ENCODE assay signal across 8 mouse cellular contexts in the genomic region with DNA sequence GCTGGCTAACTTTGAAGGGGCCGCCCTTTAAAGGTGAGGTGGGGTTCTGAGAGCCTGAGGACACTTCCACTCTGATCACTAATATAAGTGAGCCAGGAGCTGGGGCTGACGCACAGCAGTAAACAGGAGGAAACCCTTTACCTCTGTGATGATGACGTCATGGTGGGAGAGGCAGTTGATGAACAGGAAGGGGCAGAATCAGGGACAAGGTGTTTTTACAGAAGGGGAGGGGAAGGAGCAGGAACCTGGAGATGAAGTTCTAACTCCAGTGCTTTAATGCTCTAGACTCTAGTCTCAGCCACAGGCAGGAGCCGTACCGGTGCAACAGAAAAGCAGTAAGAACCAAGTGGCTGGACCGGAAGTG. TPM values are rescaled to one million over a fixed set of nuclear protein-coding genes. Genes with fewer than 3 reads are reported as not detected.
A peak's percentile ranks its signal among the peaks of the same experiment; 100 is the strongest.
DNase-seq lines count a peak whose midpoint lies in the region; ATAC-seq and TF ChIP-seq lines count a peak whose summit lies in the region.

No protein-coding gene starts in this region.

- H3K9me3 ChIP-seq in hindbrain, postnatal 0 days (ENCODE audit: low read length) = no peaks in the 10 kb centered on the region
- H3K9me3 ChIP-seq in lung, postnatal 0 days (ENCODE audit: low read length) = no peaks in the 10 kb centered on the region

- H3K4me2 ChIP-seq in hindbrain, postnatal 0 days (ENCODE audit: low read depth, low read length) = peak overlapping the region; percentile 98
- H3K4me2 ChIP-seq in lung, postnatal 0 days (replicated peaks; ENCODE audit: low read depth, low read length) = peak overlapping the region; percentile 99

- no peak for TF ChIP-seq CTCF in C2C12 (IDR thresholded peaks at IDR 0.05; ENCODE audit: control insufficient read depth, insufficient read depth, insufficient read length)
- TF ChIP-seq CTCF in cortical plate, adult 2 months (IDR thresholded peaks at IDR 0.05; ENCODE audit: extremely low read depth, insufficient read depth, low read length) = no peak
- no peak for TF ChIP-seq CTCF in hindbrain, postnatal 0 days (IDR thresholded peaks at IDR 0.05; ENCODE audit: low read depth)
- TF ChIP-seq CTCF in lung, postnatal 0 days (IDR thresholded peaks at IDR 0.05) = no peak
- no peak for TF ChIP-seq CTCF in small intestine, adult 2 months (IDR thresholded peaks at IDR 0.05; ENCODE audit: extremely low read depth, insufficient read length, insufficient replicate concordance, low read depth, low read length)

- H3K27ac ChIP-seq in cortical plate, adult 2 months (ENCODE audit: insufficient read depth, low read length) = peak overlapping the region; percentile 69
- H3K27ac ChIP-seq in hindbrain, postnatal 0 days = peak overlapping the region; percentile 95
- H3K27ac ChIP-seq in lung, postnatal 0 days (ENCODE audit: low read length) = peak overlapping the region; percentile 91
- H3K27ac ChIP-seq in small intestine, adult 2 months (ENCODE audit: insufficient read depth, low read depth, low read length) = peak overlapping the region; percentile 76

- peak overlapping the region; percentile 80 for H3K9ac ChIP-seq in hindbrain, postnatal 0 days (replicated peaks; ENCODE audit: low read length)
- peak overlapping the region; percentile 62 for H3K9ac ChIP-seq in lung, postnatal 0 days (replicated peaks; ENCODE audit: low read depth)

- peak; percentile 18; the same call in 1 of the 2 replicates for ATAC-seq in frontal cortex, adult (ENCODE audit: low TSS enrichment)
- peak; percentile 38 for ATAC-seq in hindbrain, postnatal 0 days
- ATAC-seq in lung, postnatal 0 days = peak; percentile 72

- H3K36me3 ChIP-seq in C2C12 (ENCODE audit: control insufficient read depth, insufficient read depth) = peaks cover 57% of the 10 kb centered on the region
- peaks cover 51% of the 10 kb centered on the region for H3K36me3 ChIP-seq in hindbrain, postnatal 0 days (ENCODE audit: insufficient read depth, low read length)
- peaks cover 12% of the 10 kb centered on the region; the same call in 1 of the 2 replicates for H3K36me3 ChIP-seq in lung, postnatal 0 days (ENCODE audit: insufficient read depth, low read length)
- peaks cover 39% of the 10 kb centered on the region for H3K36me3 ChIP-seq in small intestine, adult 2 months (ENCODE audit: control insufficient read depth, insufficient read depth, low read length)

- peaks cover 4% of the 10 kb centered on the region for H3K4me1 ChIP-seq in cortical plate, adult 2 months (ENCODE audit: control insufficient read depth, insufficient read depth, low read length)
- H3K4me1 ChIP-seq in hindbrain, postnatal 0 days (ENCODE audit: insufficient read depth, low read length) = peaks cover 10% of the 10 kb centered on the region; the same call in 1 of the 2 replicates
- H3K4me1 ChIP-seq in lung, postnatal 0 days (ENCODE audit: insufficient read depth, low read depth, low read length) = peaks cover 11% of the 10 kb centered on the region
- peaks cover 6% of the 10 kb centered on the region for H3K4me1 ChIP-seq in small intestine, adult 2 months (ENCODE audit: control insufficient read depth, insufficient read depth, insufficient read length, low read length)

- no peaks in the 10 kb centered on the region for H3K27me3 ChIP-seq in C2C12 (ENCODE audit: control insufficient read depth, insufficient read depth, insufficient read length)
- no peaks in the 10 kb centered on the region for H3K27me3 ChIP-seq in hindbrain, postnatal 0 days (ENCODE audit: insufficient read depth, low read length)
- no peaks in the 10 kb centered on the region for H3K27me3 ChIP-seq in lung, postnatal 0 days (replicated peaks; ENCODE audit: insufficient read depth, low read length)
- H3K27me3 ChIP-seq in small intestine, adult 2 months (ENCODE audit: control insufficient read depth, insufficient read depth, low read length) = no peaks in the 10 kb centered on the region

- TF ChIP-seq POLR2A in cortical plate, adult 2 months (IDR thresholded peaks at IDR 0.05; ENCODE audit: extremely low read depth, insufficient read depth, low read length) = no peak
- no peak for TF ChIP-seq POLR2A in small intestine, adult 2 months (IDR thresholded peaks at IDR 0.05; ENCODE audit: low read depth, low read length)

- H3K79me2 ChIP-seq in C2C12 (ENCODE audit: control insufficient read depth, insufficient read depth) = peaks cover 26% of the 10 kb centered on the region

- peak overlapping the region; percentile 95 for H3ac ChIP-seq in C2C12 (ENCODE audit: control insufficient read depth, insufficient read length, low read depth)

- no peak for TF ChIP-seq EP300 in lung, postnatal 0 days (IDR thresholded peaks at IDR 0.05)

- DNase-seq in frontal cortex, postnatal 25 days (ENCODE audit: low spot score in 2 of 2) = no peak
- DNase-seq in hindbrain, postnatal 0 days (ENCODE audit: low spot score) = peak; percentile 52
- DNase-seq in lung, postnatal 0 days (ENCODE audit: low spot score) = peak; percentile 90
- no peak for DNase-seq in layer of hippocampus, postnatal 36 days

- 16% methylated on average over 6 of the region's 6 CpGs for WGBS in hindbrain, postnatal 0 days
- 10% methylated on average over 6 of the region's 6 CpGs for WGBS in lung, postnatal 0 days
- 10% methylated on average over 6 of the region's 6 CpGs for WGBS in small intestine, adult 2 months

- H3K4me3 ChIP-seq in C2C12 (ENCODE audit: insufficient read depth, poor library complexity, severe bottlenecking) = peak overlapping the region; percentile 50
- H3K4me3 ChIP-seq in cortical plate, adult 2 months (ENCODE audit: insufficient read depth, low read length) = peak overlapping the region; percentile 58
- H3K4me3 ChIP-seq in hindbrain, postnatal 0 days (ENCODE audit: low read length) = peak overlapping the region; percentile 77
- H3K4me3 ChIP-seq in lung, postnatal 0 days (ENCODE audit: low read depth, low read length) = peak overlapping the region; percentile 73
- peak overlapping the region; percentile 80 for H3K4me3 ChIP-seq in small intestine, adult 2 months (ENCODE audit: low read depth, low read length)

- peaks cover 14% of the 10 kb centered on the region for H3K79me3 ChIP-seq in C2C12 (ENCODE audit: low read depth)

TF ChIP-seq in C2C12, 6 proteins besides CTCF, POLR2A, EP300 and RAD21:
- TF ChIP-seq USF1 (IDR thresholded peaks at IDR 0.05; ENCODE audit: low read depth) (no peak), MYOG (IDR thresholded peaks at IDR 0.05; ENCODE audit: control insufficient read depth, extremely low read depth, insufficient read length) (no peak), CEBPB (IDR thresholded peaks at IDR 0.05; ENCODE audit: low read depth) (no peak), MAX (IDR thresholded peaks at IDR 0.05) (no peak), FOSL1 (IDR thresholded peaks at IDR 0.05; ENCODE audit: insufficient read depth, low read length, poor library complexity, severe bottlenecking) (no peak), MYOD1 (IDR thresholded peaks at IDR 0.05; ENCODE audit: control insufficient read depth, insufficient read length, low read depth) (no peak)

RNA-seq across cellular contexts. Expression of a gene that starts 0.7 kb away (rescaled TPM):
- polyA plus RNA-seq in C2C12 (2012; fragmentation: generic; extraction: Trizol) = 23.2 TPM
- polyA plus RNA-seq in cortical plate, adult 2 months (2012; rRNA removed) = 25.0 and 25.2 TPM in 2 replicates
- total RNA-seq in hindbrain, postnatal 0 days (2014; rRNA removed) = 46.1 and 71.6 TPM in 2 replicates
- 41.6 and 44.7 TPM in 2 replicates for polyA plus RNA-seq in hindbrain, postnatal 0 days (2015; fragmentation: Nextera tagmentation; extraction: Ambion mirVana)
- polyA plus RNA-seq in lung, postnatal 0 days (2015; fragmentation: Nextera tagmentation; extraction: Ambion mirVana) = 47.4 and 56.8 TPM in 2 replicates
- polyA plus RNA-seq in small intestine, adult 2 months (2012; rRNA removed) = 66.7 and 76.0 TPM in 2 replicates
- 10 to 100 TPM; 15.1 to 16.2 TPM for total RNA-seq in layer of hippocampus, postnatal 36 days (2021)

RNA-seq across cellular contexts. Expression of a gene that starts 6.9 kb away (rescaled TPM):
- 281 TPM for polyA plus RNA-seq in C2C12 (2012; fragmentation: generic; extraction: Trizol)
- polyA plus RNA-seq in cortical plate, adult 2 months (2012; rRNA removed) = 202 and 213 TPM in 2 replicates
- total RNA-seq in hindbrain, postnatal 0 days (2014; rRNA removed) = 69.4 and 79.5 TPM in 2 replicates
- 318 and 325 TPM in 2 replicates for polyA plus RNA-seq in hindbrain, postnatal 0 days (2015; fragmentation: Nextera tagmentation; extraction: Ambion mirVana)
- 302 and 339 TPM in 2 replicates for polyA plus RNA-seq in lung, postnatal 0 days (2015; fragmentation: Nextera tagmentation; extraction: Ambion mirVana)
- polyA plus RNA-seq in small intestine, adult 2 months (2012; rRNA removed) = 46.2 and 63.5 TPM in 2 replicates
- total RNA-seq in layer of hippocampus, postnatal 36 days (2021) = 100 to 1,000 TPM; 131 to 145 TPM

RNA-seq across cellular contexts. Expression of a gene that starts 13.7 kb away (rescaled TPM):
- 16.1 TPM for polyA plus RNA-seq in C2C12 (2012; fragmentation: generic; extraction: Trizol)
- 42.5 and 45.4 TPM in 2 replicates for polyA plus RNA-seq in cortical plate, adult 2 months (2012; rRNA removed)
- 6.0 and 7.5 TPM in 2 replicates for total RNA-seq in hindbrain, postnatal 0 days (2014; rRNA removed)
- polyA plus RNA-seq in hindbrain, postnatal 0 days (2015; fragmentation: Nextera tagmentation; extraction: Ambion mirVana) = 12.4 and 12.9 TPM in 2 replicates
- polyA plus RNA-seq in lung, postnatal 0 days (2015; fragmentation: Nextera tagmentation; extraction: Ambion mirVana) = 14.7 and 17.4 TPM in 2 replicates
- polyA plus RNA-seq in small intestine, adult 2 months (2012; rRNA removed) = 11.9 and 37.3 TPM in 2 replicates
- 10 to 100 TPM; 28.4 to 30.9 TPM for total RNA-seq in layer of hippocampus, postnatal 36 days (2021)

RNA-seq across cellular contexts. Expression of a gene that starts 19.6 kb away (rescaled TPM):
- 10.1 TPM for polyA plus RNA-seq in C2C12 (2012; fragmentation: generic; extraction: Trizol)
- 12.2 and 13.6 TPM in 2 replicates for polyA plus RNA-seq in cortical plate, adult 2 months (2012; rRNA removed)
- total RNA-seq in hindbrain, postnatal 0 days (2014; rRNA removed) = 44.1 and 50.6 TPM in 2 replicates
- 11.0 and 11.3 TPM in 2 replicates for polyA plus RNA-seq in hindbrain, postnatal 0 days (2015; fragmentation: Nextera tagmentation; extraction: Ambion mirVana)
- 7.8 and 8.4 TPM in 2 replicates for polyA plus RNA-seq in lung, postnatal 0 days (2015; fragmentation: Nextera tagmentation; extraction: Ambion mirVana)
- 8.1 and 30.0 TPM in 2 replicates for polyA plus RNA-seq in small intestine, adult 2 months (2012; rRNA removed)
- total RNA-seq in layer of hippocampus, postnatal 36 days (2021) = 10 to 100 TPM; 16.8 to 18.1 TPM

Comparison
In these comparisons a context has a peak if more than half of its experiments do, and no peak if none do; other contexts are left out.
1. ATAC-seq: peak in every context shown above with its lines; median percentile 72 in lung, postnatal 0 days; 38 in hindbrain, postnatal 0 days; 18 in frontal cortex, adult.
2. DNase-seq: peak in hindbrain, postnatal 0 days (single experiment) and lung, postnatal 0 days (single experiment); none in frontal cortex, postnatal 25 days (0 of 2) and layer of hippocampus, postnatal 36 days (0 of 2).
3. Peak in every context shown above with its lines, with median percentiles within 50 percentile points of each other: H3K4me3 ChIP-seq and H3K27ac ChIP-seq.